Mouse (Mus musculus) brain, embryonic 14.5 days (tissue): ENCODE results near the gene Mrc1.

ENCODE experiments used
- CTCF ChIP-seq: fragments of 200-500 bp; IDR thresholded peaks from 2 replicates; pipeline ENCODE4 v1.5.1; 2012; ENCODE audit warnings: inconsistent platforms, mild to moderate bottlenecking, moderate library complexity, borderline replicate concordance; ENCODE audit not compliant: insufficient read depth, insufficient read length; ENCODE audit errors: extremely low read depth
- POLR2A ChIP-seq: fragments of 200-500 bp; IDR thresholded peaks from 2 replicates; pipeline ENCODE4 v1.6.1; 2012; ENCODE audit warnings: mild to moderate bottlenecking, inconsistent platforms, borderline replicate concordance; ENCODE audit not compliant: poor library complexity, insufficient read depth, insufficient read length, severe bottlenecking; ENCODE audit errors: extremely low read depth

DNA sequence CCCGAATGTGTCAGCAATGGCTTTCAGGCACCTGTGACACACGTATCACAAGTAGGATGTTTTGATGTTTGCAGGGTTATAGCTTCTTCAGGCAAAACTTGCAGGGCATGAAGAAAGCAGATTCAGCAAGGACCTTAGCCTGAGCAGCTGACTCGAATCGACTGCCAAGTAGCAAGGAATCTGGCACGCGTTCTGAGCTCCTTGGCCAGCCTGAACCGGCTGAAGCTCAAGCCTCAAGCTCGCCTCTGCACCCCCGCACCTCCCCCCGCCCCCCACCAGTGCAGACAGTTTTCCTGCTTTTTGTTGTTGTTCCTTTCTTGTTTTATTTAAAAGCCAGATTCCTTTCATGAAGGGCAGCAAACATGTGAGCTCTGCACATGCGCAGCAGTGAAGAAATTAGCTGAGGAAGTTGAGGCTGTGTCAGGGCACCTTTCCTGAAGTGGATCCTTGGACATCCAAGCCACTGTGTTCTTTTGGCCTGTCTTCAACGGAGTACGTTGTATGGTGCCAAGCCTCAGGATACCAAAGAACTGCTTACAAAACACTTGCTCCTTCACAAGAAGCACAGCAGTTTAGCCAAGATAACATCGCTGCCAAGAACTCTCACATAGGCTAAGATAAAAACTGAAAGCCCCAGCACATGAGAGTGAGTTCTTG is 112.6 kb downstream of the Mrc1 start:
- no peak for TF ChIP-seq CTCF
- no peak for TF ChIP-seq POLR2A
